Mouse (Mus musculus) spleen, postnatal 10 days (tissue): Measurements from ENCODE around the gene Pes1.
"Not testable (repeated sequence)": the region's sequence is repeated elsewhere in the genome, so short reads cannot be mapped to it uniquely, and the experiment has no call there.

Experiments
- DNase-seq, 2 experiments: peaks; one replicate each; pipeline ENCODE4 v3.0.0; 2021 to 2022; ENCODE audit warnings: low spot score in 2 of 2

Pes1 gene

DNA sequence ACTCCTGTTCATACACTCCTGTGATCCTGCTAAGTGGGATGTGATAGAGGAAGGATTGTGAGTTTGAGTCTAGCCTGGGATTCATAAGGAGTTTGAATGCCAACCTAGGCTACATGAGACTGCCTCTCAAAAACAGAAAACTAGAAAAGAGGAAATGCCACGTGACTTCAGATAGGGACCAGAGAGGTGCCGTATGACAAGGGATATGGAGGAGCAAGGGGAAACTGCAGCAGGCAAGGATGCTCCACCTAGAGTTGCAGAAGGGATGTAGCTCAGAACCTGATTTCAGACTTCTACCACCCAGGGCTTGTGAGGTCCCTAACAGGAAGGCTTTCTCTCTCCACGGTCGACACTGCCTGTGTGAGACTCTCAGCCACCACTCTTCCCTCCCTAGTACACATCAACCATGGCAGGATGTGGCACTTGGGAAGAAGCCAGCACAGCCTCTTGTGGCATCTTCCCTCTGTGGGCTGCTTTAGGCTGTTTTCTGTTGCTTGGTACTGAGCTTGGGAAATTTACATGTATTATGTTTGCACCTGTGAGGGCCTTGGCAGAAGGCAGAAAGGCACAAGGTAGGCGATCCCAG lies 41.5 kb downstream of the Pes1 start:
- no peak for DNase-seq

GRCm38 (mm10) chr11:4006462-4006861 lies 42.7 kb downstream of the Pes1 start:
- no peak for DNase-seq

GRCm38 (mm10) chr11:4012616-4013015 lies 48.8 kb downstream of the Pes1 start:
- DNase-seq: no peak

DNA sequence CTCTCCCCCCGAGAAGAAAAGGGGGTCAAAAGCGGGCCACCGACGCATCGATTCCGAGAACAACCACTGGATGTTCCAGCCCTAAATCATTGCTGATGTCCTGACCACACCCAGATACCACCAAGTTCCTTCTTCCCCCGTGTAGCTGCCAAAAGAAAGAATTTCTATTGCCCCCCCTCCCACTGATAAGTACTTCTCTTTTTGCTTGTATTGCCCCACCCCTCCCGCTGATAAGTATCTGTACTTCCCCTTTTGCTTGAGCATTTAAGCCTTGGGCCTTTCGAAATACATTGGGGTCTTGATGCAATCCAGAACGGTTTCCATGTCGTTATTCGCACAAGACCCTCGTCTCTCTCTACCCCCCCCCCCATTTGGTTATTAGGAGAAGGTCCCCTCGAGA lies 52.0 kb downstream of the Pes1 start:
- not testable (repeated sequence) for DNase-seq

- not testable (repeated sequence) for DNase-seq
Observed at GRCm38 (mm10) chr11:4022111-4022510, 58.3 kb downstream of the Pes1 start.

GRCm38 (mm10) chr11:4023321-4023720 lies 59.5 kb downstream of the Pes1 start:
- DNase-seq: no peak

DNA sequence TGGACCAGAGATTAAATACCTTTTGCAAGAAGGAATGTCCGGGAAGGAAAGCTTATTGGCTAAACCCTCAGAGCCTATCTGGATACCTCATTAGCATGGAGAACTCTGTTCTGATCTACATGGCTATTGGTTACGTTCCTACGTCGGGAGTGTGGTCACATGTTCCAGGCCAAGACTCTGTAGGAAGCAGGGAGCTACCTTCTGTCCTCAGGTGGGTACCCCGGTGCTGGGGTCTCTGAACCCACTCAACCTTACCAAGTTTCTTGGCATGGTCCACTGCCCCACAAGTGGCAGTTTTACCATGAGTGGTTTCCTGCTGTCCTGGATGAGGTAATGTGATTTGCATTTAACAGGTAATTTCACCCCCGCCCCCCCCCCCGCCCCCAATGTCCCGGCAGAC lies 63.3 kb downstream of the Pes1 start:
- no peak for DNase-seq

DNA sequence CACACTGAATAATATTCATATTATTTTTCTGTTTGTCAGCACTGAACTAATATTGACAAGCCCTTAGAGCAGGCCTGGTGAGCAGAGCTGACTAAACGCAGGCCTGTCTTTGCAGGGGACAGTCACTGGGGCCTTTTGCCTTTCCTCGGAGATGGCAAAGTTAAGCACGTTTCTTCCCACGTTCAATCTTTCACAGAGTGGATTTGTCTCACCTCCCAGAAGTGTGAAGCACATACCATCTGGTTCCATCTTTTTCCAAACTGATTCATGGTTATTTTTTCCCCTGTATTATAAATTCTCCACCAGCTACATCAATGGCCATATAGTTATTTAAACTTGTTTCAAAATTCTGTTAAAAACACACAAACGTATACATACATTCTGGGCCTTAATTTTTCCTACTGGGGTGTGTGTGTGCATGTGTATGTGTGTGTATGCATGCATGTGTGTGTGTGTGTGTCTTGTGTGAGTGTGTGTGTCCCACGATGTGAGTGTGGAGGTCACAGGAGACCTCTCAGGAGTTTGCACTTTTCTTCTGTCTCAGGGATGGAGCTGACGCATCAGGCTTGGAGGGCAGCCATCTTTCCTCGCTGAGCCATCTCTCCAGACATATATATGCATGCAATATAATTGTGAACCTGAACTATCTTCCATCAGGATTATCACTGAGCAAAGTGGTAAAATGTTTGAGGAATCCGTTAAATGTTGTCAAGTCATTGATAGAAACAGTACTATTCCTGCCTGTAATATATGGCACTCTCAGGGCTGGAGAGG lies 64.0 kb downstream of the Pes1 start:
- no peak for DNase-seq

- DNase-seq: no peak
Observed at GRCm38 (mm10) chr11:4029343-4029742, 65.6 kb downstream of the Pes1 start.
